Mouse (Mus musculus) thymus, adult 2 months (tissue): ENCODE data around the gene Tmem132c.

Experiments used
- CTCF ChIP-seq: fragments of 200-500 bp; IDR thresholded peaks from 2 replicates; pipeline ENCODE4 v1.5.1; 2012; ENCODE audit warnings: mild to moderate bottlenecking, control low read depth, low read length, moderate library complexity, borderline replicate concordance; ENCODE audit not compliant: control insufficient read depth, poor library complexity, insufficient read depth; ENCODE audit errors: extremely low read depth
- POLR2A ChIP-seq: fragments of 200-500 bp; IDR thresholded peaks from 2 replicates; pipeline ENCODE4 v1.6.1; 2012; ENCODE audit warnings: mild to moderate bottlenecking, low read length, control low read depth, moderate library complexity; ENCODE audit not compliant: control insufficient read depth, poor library complexity, insufficient read depth; ENCODE audit errors: extremely low read depth

DNA sequence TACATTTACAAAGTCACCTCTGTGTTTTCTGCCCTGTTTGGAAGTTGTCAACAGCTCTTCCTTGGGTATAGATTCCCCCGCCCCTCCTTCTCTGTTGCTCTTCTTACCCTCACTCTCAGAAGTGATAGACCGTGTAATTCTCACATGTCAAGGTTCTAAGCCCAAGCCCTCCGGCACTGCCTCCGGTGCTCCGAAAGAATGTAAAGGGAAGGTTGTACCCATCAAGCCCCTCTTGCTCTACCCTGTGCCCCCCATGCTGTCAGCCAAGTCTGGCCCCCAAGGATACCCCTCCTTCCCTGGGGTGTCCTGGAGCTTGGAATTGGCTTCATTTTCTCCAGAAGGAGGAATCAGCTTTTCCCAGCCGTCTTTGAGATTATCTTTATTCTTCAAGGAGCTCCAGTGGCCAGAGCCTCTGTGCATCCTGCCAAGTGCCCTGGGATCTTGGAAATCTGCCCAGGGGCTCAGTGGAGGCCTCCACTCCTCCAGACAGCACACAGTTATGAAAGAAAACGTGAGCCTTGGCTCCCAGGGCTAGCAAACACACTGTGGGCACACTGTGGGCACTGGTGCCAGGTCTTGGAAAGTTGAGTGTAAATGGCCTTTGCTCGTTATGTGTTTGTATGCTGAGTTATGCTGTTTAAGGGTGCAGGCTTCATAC lies 59.1 kb downstream of the Tmem132c start:
- TF ChIP-seq CTCF (no peak), POLR2A (no peak)
